Mouse (Mus musculus): ENCODE measurements around the gene Apoa4. TPM values are rescaled to one million over a fixed set of nuclear protein-coding genes. Genes with fewer than 3 reads are reported as not detected.
A peak's percentile ranks its signal among the peaks of the same experiment; 100 is the strongest.

Apoa4 gene
- not detected in 2 replicates for polyA plus RNA-seq (2014; fragmentation: Nextera tagmentation; extraction: Ambion mirVana)

- no peak within 1 kb of the TSS for H3K4me3 ChIP-seq (ENCODE audit: low read depth, low read length)
- H3K9me3 ChIP-seq (replicated peaks; ENCODE audit: control insufficient read depth, low read length): no peaks in the 10 kb centered on the region
- H3K4me1 ChIP-seq (ENCODE audit: control insufficient read depth, insufficient read depth, low read length): peaks cover 11% of the 10 kb centered on the region; the same call in 1 of the 2 replicates
- 58% methylated on average over 7 of the region's 7 CpGs for WGBS (ENCODE audit: insufficient replicate concordance)
- no peak within 1 kb of the TSS for H3K9ac ChIP-seq (ENCODE audit: low read depth, low read length)
- no peaks in the 10 kb centered on the region for H3K36me3 ChIP-seq (ENCODE audit: control insufficient read depth, insufficient read depth, low read length)
- H3K27ac ChIP-seq (ENCODE audit: low read depth, low read length): no peak within 1 kb of the TSS
- no peak within 1 kb of the TSS for H3K4me2 ChIP-seq
- no peaks in the 10 kb centered on the region for H3K27me3 ChIP-seq (ENCODE audit: control insufficient read depth, insufficient read depth, low read length)
- 0 out of 2 replicates have a peak, but pooled peaks have one; percentile 14 for ATAC-seq (replicated peaks; ENCODE audit: insufficient number of reproducible peaks, low FRiP score, low TSS enrichment)
Measured at GRCm38 (mm10) chr9:46240526-46241153, at the start of gene Apoa4. Gene Apoa4 (plus strand): TSS chr9:46240696.

DNA sequence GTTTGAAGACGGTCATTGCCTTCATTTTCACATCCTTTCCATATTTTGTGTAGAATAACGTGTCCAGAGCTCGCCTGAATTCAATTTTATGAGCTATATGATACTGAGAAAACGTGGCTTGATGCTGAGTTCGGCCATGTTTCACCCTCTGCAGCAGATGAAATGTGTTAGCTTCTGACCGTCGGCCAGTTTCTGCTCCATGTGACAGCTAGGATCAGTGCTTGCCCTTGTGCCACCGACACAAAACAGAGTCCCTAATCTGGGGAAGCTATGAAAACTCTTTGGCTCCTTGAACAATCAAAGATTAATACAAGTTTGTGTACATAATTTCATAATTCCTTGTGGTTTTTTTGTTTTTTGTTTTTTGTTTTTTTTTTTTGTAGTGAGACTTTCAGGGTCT, 49.3 kb upstream of the Apoa4 start:
- H3K27ac ChIP-seq (ENCODE audit: low read depth, low read length): no peak overlapping the region
- H3K36me3 ChIP-seq (ENCODE audit: control insufficient read depth, insufficient read depth, low read length): peaks cover 8% of the 10 kb centered on the region; the same call in 1 of the 2 replicates
- peaks cover 7% of the 10 kb centered on the region for H3K4me1 ChIP-seq (ENCODE audit: control insufficient read depth, insufficient read depth, low read length)
- no peak overlapping the region for H3K9ac ChIP-seq (ENCODE audit: low read depth, low read length)
- H3K4me2 ChIP-seq: no peak overlapping the region
- WGBS (ENCODE audit: insufficient replicate concordance): 53% methylated on average over 8 of the region's 8 CpGs
- no peaks in the 10 kb centered on the region for H3K9me3 ChIP-seq (replicated peaks; ENCODE audit: control insufficient read depth, low read length)
- no peak for ATAC-seq (replicated peaks; ENCODE audit: insufficient number of reproducible peaks, low FRiP score, low TSS enrichment)
- H3K4me3 ChIP-seq (ENCODE audit: low read depth, low read length): no peak overlapping the region
- H3K27me3 ChIP-seq (ENCODE audit: control insufficient read depth, insufficient read depth, low read length): no peaks in the 10 kb centered on the region

DNA sequence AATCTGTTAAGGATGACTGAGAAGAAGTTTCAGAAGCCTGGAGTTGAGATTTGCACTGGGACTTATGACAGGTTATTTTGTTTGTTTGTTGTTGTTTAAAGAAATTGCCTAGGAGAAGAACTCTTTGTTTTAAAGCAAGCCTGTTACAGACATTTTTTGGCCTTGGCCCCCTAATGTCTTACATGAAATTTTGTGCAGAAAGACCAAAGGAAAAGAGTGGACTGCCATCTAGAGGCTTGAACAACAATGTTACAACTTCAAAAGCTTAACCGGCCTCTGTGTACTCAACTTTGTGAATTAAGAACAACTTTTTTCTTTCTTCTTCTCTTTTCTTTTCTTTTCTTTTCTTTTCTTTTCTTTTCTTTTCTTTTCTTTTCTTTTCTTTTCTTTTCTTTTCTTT, 48.9 kb upstream of the Apoa4 start:
- H3K4me3 ChIP-seq (ENCODE audit: low read depth, low read length): no peak overlapping the region
- ATAC-seq (replicated peaks; ENCODE audit: insufficient number of reproducible peaks, low FRiP score, low TSS enrichment): no peak
- no peaks in the 10 kb centered on the region for H3K27me3 ChIP-seq (ENCODE audit: control insufficient read depth, insufficient read depth, low read length)
- WGBS (ENCODE audit: insufficient replicate concordance): 37% methylated on average over 1 of the region's 1 CpGs
- H3K9ac ChIP-seq (ENCODE audit: low read depth, low read length): no peak overlapping the region
- H3K4me2 ChIP-seq: no peak overlapping the region
- H3K4me1 ChIP-seq (ENCODE audit: control insufficient read depth, insufficient read depth, low read length): peaks cover 9% of the 10 kb centered on the region
- no peaks in the 10 kb centered on the region for H3K9me3 ChIP-seq (replicated peaks; ENCODE audit: control insufficient read depth, low read length)
- peaks cover 8% of the 10 kb centered on the region; the same call in 1 of the 2 replicates for H3K36me3 ChIP-seq (ENCODE audit: control insufficient read depth, insufficient read depth, low read length)
- H3K27ac ChIP-seq (ENCODE audit: low read depth, low read length): no peak overlapping the region

GRCm38 (mm10) chr9:46192642-46193041, 47.9 kb upstream of the Apoa4 start:
- peaks cover 18% of the 10 kb centered on the region for H3K4me1 ChIP-seq (ENCODE audit: control insufficient read depth, insufficient read depth, low read length)
- no peaks in the 10 kb centered on the region for H3K27me3 ChIP-seq (ENCODE audit: control insufficient read depth, insufficient read depth, low read length)
- no peak overlapping the region for H3K27ac ChIP-seq (ENCODE audit: low read depth, low read length)
- no peak for ATAC-seq (replicated peaks; ENCODE audit: insufficient number of reproducible peaks, low FRiP score, low TSS enrichment)
- peaks cover 8% of the 10 kb centered on the region; the same call in 1 of the 2 replicates for H3K36me3 ChIP-seq (ENCODE audit: control insufficient read depth, insufficient read depth, low read length)
- no peak overlapping the region for H3K9ac ChIP-seq (ENCODE audit: low read depth, low read length)
- H3K9me3 ChIP-seq (replicated peaks; ENCODE audit: control insufficient read depth, low read length): no peaks in the 10 kb centered on the region
- no peak overlapping the region for H3K4me3 ChIP-seq (ENCODE audit: low read depth, low read length)
- 87% methylated on average over 6 of the region's 6 CpGs for WGBS (ENCODE audit: insufficient replicate concordance)
- H3K4me2 ChIP-seq: no peak overlapping the region

GRCm38 (mm10) chr9:46194809-46195208, 45.7 kb upstream of the Apoa4 start:
- H3K9ac ChIP-seq (ENCODE audit: low read depth, low read length): no peak overlapping the region
- H3K4me3 ChIP-seq (ENCODE audit: low read depth, low read length): no peak overlapping the region
- H3K4me1 ChIP-seq (ENCODE audit: control insufficient read depth, insufficient read depth, low read length): peaks cover 30% of the 10 kb centered on the region
- H3K4me2 ChIP-seq: no peak overlapping the region
- no peaks in the 10 kb centered on the region for H3K9me3 ChIP-seq (replicated peaks; ENCODE audit: control insufficient read depth, low read length)
- H3K36me3 ChIP-seq (ENCODE audit: control insufficient read depth, insufficient read depth, low read length): peaks cover 11% of the 10 kb centered on the region
- H3K27ac ChIP-seq (ENCODE audit: low read depth, low read length): no peak overlapping the region
- H3K27me3 ChIP-seq (ENCODE audit: control insufficient read depth, insufficient read depth, low read length): no peaks in the 10 kb centered on the region
- no peak for ATAC-seq (replicated peaks; ENCODE audit: insufficient number of reproducible peaks, low FRiP score, low TSS enrichment)
- 86% methylated on average over 8 of the region's 9 CpGs for WGBS (ENCODE audit: insufficient replicate concordance)

GRCm38 (mm10) chr9:46196699-46197169, 43.8 kb upstream of the Apoa4 start:
- H3K9ac ChIP-seq (ENCODE audit: low read depth, low read length): no peak overlapping the region
- peak overlapping the region; percentile 44 for H3K4me2 ChIP-seq
- ATAC-seq (replicated peaks; ENCODE audit: insufficient number of reproducible peaks, low FRiP score, low TSS enrichment): peak; percentile 44; the same call in 1 of the 2 replicates
- H3K9me3 ChIP-seq (replicated peaks; ENCODE audit: control insufficient read depth, low read length): no peaks in the 10 kb centered on the region
- H3K36me3 ChIP-seq (ENCODE audit: control insufficient read depth, insufficient read depth, low read length): peaks cover 11% of the 10 kb centered on the region
- WGBS (ENCODE audit: insufficient replicate concordance): 27% methylated on average over 12 of the region's 12 CpGs
- peaks cover 28% of the 10 kb centered on the region for H3K4me1 ChIP-seq (ENCODE audit: control insufficient read depth, insufficient read depth, low read length)
- H3K4me3 ChIP-seq (ENCODE audit: low read depth, low read length): no peak overlapping the region
- no peaks in the 10 kb centered on the region for H3K27me3 ChIP-seq (ENCODE audit: control insufficient read depth, insufficient read depth, low read length)
- peak overlapping the region; percentile 43 for H3K27ac ChIP-seq (ENCODE audit: low read depth, low read length)

GRCm38 (mm10) chr9:46198461-46198860, 42.0 kb upstream of the Apoa4 start:
- Histone ChIP-seq H3K27me3 (ENCODE audit: control insufficient read depth, insufficient read depth, low read length) (no peaks in the 10 kb centered on the region), H3K36me3 (ENCODE audit: control insufficient read depth, insufficient read depth, low read length) (peaks cover 14% of the 10 kb centered on the region), H3K9me3 (replicated peaks; ENCODE audit: control insufficient read depth, low read length) (no peaks in the 10 kb centered on the region), H3K27ac (ENCODE audit: low read depth, low read length) (peak overlapping the region; percentile 57), H3K4me2 (no peak overlapping the region), H3K4me1 (ENCODE audit: control insufficient read depth, insufficient read depth, low read length) (peaks cover 33% of the 10 kb centered on the region), H3K9ac (ENCODE audit: low read depth, low read length) (no peak overlapping the region), H3K4me3 (ENCODE audit: low read depth, low read length) (no peak overlapping the region)
- WGBS (ENCODE audit: insufficient replicate concordance): 61% methylated on average over 9 of the region's 9 CpGs
- no peak for ATAC-seq (replicated peaks; ENCODE audit: insufficient number of reproducible peaks, low FRiP score, low TSS enrichment)

DNA sequence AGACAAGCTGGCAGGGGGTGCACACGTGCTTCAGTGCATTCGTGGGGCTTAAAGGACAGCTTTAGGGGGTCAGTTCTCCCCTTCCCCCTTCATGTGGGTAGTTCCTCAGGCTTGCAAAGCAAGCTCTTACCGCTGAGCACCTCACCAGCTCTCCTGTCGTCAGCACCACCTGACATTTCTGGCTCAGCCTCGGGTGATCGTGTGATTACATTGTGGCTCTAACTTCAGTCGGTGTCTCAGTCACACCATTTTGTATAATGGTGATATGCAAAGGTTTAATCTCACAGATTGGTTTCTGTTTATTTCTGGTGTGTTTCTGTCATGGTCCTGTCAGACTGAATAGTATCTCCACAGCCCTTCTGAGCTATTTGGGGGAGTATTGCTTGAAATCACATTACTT, 41.6 kb upstream of the Apoa4 start:
- Histone ChIP-seq H3K9me3 (replicated peaks; ENCODE audit: control insufficient read depth, low read length) (no peaks in the 10 kb centered on the region), H3K4me1 (ENCODE audit: control insufficient read depth, insufficient read depth, low read length) (peaks cover 33% of the 10 kb centered on the region), H3K4me3 (ENCODE audit: low read depth, low read length) (no peak overlapping the region), H3K4me2 (no peak overlapping the region), H3K36me3 (ENCODE audit: control insufficient read depth, insufficient read depth, low read length) (peaks cover 14% of the 10 kb centered on the region), H3K9ac (ENCODE audit: low read depth, low read length) (no peak overlapping the region), H3K27ac (ENCODE audit: low read depth, low read length) (no peak overlapping the region), H3K27me3 (ENCODE audit: control insufficient read depth, insufficient read depth, low read length) (no peaks in the 10 kb centered on the region)
- 72% methylated on average over 7 of the region's 7 CpGs for WGBS (ENCODE audit: insufficient replicate concordance)
- no peak for ATAC-seq (replicated peaks; ENCODE audit: insufficient number of reproducible peaks, low FRiP score, low TSS enrichment)

GRCm38 (mm10) chr9:46199609-46200008, 40.9 kb upstream of the Apoa4 start:
- Histone ChIP-seq H3K27me3 (ENCODE audit: control insufficient read depth, insufficient read depth, low read length) (no peaks in the 10 kb centered on the region), H3K9me3 (replicated peaks; ENCODE audit: control insufficient read depth, low read length) (no peaks in the 10 kb centered on the region), H3K36me3 (ENCODE audit: control insufficient read depth, insufficient read depth, low read length) (peaks cover 14% of the 10 kb centered on the region), H3K4me2 (no peak overlapping the region), H3K4me3 (ENCODE audit: low read depth, low read length) (no peak overlapping the region), H3K4me1 (ENCODE audit: control insufficient read depth, insufficient read depth, low read length) (peaks cover 33% of the 10 kb centered on the region), H3K27ac (ENCODE audit: low read depth, low read length) (no peak overlapping the region), H3K9ac (ENCODE audit: low read depth, low read length) (no peak overlapping the region)
- no peak for ATAC-seq (replicated peaks; ENCODE audit: insufficient number of reproducible peaks, low FRiP score, low TSS enrichment)
- WGBS (ENCODE audit: insufficient replicate concordance): 80% methylated on average over 2 of the region's 2 CpGs

All from heart, embryonic 11.5 days (tissue).